Mouse (Mus musculus) thymus, postnatal 10 days (tissue): ENCODE measurements around the gene Gm10477.
"Not testable (repeated sequence)": the region's sequence is repeated elsewhere in the genome, so short reads cannot be mapped to it uniquely, and the experiment has no call there.

Source experiments
- DNase-seq, 2 experiments: peaks; one replicate each; pipeline ENCODE4 v3.0.0; 2021; ENCODE audit warnings: low spot score in 2 of 2

Gene Gm10477

GRCm38 (mm10) chrX:56524442-56524841 is at the start of gene Gm10477:
Gene Gm10477, plus strand, starts transcription at chrX:56524742.
- DNase-seq, result not testable (repeated sequence)

GRCm38 (mm10) chrX:56477553-56477952 is 47.0 kb upstream of the Gm10477 start:
- no peak for DNase-seq

- DNase-seq, result no peak
These were observed 42.6 kb upstream of the Gm10477 start for GRCm38 (mm10) chrX:56481906-56482305.

- peak; percentile 61 to 74 for DNase-seq
These were observed 34.8 kb upstream of the Gm10477 start for GRCm38 (mm10) chrX:56489758-56490157.

GRCm38 (mm10) chrX:56497241-56497640 is 27.3 kb upstream of the Gm10477 start:
- DNase-seq, result no peak

- peak in 1 of 2 experiments; percentile 39 for DNase-seq
These were observed 6.7 kb downstream of the Gm10477 start for GRCm38 (mm10) chrX:56531266-56531665.

- DNase-seq, result peak in 1 of 2 experiments; percentile 3
These were observed 12.6 kb downstream of the Gm10477 start for GRCm38 (mm10) chrX:56537162-56537561.

GRCm38 (mm10) chrX:56549506-56549905 is 25.0 kb downstream of the Gm10477 start, which contains the start of gene Gm648:
Gene Gm648, minus strand, starts transcription at chrX:56549606.
- no peak for DNase-seq

GRCm38 (mm10) chrX:56553584-56553983 is 29.0 kb downstream of the Gm10477 start:
- DNase-seq, result no peak

GRCm38 (mm10) chrX:56572465-56572864 is 47.9 kb downstream of the Gm10477 start:
- peak in 1 of 2 experiments; percentile 22 for DNase-seq
